Mouse (Mus musculus) mesoderm, embryonic 11.5 days (tissue): ENCODE results near the gene Vars2.

ENCODE experiments used
- DNase-seq: peaks from one replicate; pipeline ENCODE4 v3.0.0-alpha.2; 2012; ENCODE audit warnings: low read depth, low spot score

Gene Vars2

DNA sequence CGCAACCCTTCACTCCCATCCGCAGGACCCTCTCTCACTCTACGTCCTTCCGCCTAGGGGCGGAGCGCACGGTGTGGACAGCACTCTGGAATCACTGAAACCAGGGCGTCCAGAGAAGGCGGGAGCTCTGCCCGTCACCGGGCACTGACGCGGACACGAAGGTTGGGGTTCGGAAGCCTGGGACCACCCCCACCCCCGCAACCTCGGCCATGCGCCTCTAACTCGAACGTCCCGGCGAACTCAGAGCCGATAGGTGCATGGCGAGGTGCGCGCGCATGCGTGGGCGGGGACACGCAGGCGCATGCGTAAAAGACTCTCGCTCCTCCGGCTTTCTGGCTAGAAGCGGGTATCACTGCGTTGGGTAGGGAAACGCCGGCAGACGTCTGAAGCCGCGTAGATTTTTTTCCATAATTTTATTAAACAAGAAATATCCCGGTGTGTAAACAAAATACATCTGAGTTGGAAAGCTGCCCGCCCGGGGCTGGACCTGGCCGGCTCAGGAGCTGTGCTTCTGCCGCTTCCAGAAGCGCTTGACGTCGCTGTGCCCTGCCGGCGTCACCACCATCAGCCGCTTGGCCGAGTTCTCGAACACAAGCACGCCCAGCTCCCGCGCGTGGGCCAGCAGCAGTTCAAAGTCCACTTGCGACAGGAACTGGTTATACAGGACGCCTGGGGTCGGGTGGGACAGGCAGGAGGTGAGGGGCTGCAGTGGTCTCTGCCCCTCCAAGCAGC is at the start of gene Vars2:
Gene Vars2 (minus strand): TSS at position 259 of the 732 bp plus-strand sequence.
- DNase-seq, result peak; percentile 97

- DNase-seq, result no peak
These were observed 49.7 kb upstream of the Vars2 start for GRCm38 (mm10) chr17:35717080-35717479.

DNA sequence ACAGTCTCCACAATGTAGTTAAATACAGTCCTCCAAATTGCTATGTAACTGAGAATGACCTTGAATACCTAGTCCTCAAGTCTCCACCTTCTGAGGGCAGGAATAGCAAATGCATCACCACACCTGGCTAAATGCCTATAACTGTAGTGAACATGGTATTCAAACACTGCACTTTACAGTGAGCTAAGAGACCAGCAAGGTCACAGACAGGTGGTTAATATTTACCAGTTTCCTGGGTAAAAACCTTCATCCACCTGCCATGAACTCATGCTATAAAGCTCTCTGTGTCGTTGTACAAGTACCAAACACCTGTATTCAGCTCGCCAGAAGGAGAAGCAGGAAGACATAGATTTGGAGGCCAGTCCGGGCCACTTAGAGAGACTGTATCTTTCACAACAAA is 48.7 kb upstream of the Vars2 start:
- DNase-seq, result no peak

GRCm38 (mm10) chr17:35710705-35711347 is 43.4 kb upstream of the Vars2 start:
- DNase-seq, result no peak

DNA sequence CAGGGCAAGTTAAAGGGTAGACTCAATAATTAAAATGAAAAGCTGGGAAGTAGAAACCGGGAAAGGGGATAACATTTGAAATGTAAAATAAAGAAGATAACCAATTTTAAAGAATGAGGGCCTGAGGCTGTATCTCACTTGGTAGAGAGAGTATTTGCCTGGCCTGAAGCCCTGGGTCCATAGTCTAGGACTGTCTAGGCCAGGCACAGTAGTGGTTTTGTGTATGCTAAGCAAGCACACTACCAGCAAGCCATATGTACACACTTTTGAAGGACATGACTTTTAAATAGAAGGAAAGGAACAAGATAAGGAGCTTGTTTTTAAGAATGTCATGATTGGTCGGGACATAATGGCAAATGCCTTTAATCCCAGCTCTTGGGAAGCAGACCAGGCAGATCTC is 41.2 kb upstream of the Vars2 start:
- no peak for DNase-seq

DNA sequence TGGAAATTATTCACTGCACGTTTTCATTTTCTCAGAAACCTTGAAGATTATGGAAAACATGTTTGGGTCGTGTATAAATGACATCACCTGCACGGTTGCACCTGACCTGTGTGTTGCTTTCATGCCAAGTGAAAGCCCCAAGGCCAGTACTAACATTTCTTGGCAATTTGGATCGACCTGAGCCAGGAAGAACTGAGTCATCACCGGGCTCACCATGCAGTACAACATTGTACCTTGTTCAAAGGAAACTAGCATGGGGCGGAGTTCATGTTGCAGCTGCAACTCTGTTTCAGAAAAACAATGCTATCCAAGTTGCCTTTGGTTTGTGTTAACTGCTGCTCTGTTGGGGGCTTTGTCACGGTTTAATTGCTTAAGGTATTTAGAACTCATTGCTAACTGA is 40.5 kb upstream of the Vars2 start:
- DNase-seq, result no peak

GRCm38 (mm10) chr17:35705836-35706235 is 38.4 kb upstream of the Vars2 start:
- DNase-seq, result peak; percentile 44

DNA sequence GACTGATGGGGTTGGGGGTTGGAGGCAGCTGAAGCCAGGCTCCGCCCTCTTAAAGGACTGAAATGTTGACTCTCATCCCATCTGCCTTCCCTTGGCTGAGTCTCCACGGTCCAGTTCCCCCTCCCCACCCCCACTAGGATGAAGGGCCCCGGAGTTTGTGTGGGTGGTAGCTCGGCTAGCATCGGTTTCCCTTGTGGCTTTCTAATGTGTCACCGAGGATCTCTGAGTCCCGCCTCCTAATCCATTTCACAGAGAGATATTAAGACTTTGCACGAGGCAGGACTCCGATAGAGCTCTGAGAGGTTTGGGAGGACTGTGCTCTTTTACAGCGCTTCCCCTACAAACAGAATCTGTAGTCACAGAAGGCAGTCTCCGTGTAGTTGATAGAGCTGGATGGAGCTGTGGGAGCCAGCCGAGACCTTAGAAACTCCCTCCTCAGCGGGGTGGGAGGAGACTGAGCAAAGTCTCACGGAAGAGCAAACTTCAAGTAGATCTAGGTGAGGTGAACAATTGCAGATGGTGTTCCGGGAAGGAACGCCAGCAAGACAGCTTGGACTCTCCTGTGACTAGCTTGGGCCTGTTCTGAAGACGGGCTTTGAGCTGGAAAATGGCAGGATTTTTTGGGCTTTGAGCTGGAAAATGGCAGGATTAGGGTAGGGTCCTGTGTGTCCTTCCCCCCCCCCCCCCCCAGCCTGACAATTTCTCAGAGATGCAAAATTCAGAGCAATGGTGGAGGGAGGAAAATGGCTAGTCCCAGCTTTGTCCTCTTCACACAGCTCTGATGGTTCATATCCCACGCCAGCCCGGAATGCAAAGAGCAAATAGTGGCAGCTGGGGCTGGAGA is 37.5 kb upstream of the Vars2 start, which contains the start of gene Ddr1:
Gene Ddr1 (minus strand): TSS at position 1 of the 844 bp plus-strand sequence.
- DNase-seq, result peak; percentile 84

DNA sequence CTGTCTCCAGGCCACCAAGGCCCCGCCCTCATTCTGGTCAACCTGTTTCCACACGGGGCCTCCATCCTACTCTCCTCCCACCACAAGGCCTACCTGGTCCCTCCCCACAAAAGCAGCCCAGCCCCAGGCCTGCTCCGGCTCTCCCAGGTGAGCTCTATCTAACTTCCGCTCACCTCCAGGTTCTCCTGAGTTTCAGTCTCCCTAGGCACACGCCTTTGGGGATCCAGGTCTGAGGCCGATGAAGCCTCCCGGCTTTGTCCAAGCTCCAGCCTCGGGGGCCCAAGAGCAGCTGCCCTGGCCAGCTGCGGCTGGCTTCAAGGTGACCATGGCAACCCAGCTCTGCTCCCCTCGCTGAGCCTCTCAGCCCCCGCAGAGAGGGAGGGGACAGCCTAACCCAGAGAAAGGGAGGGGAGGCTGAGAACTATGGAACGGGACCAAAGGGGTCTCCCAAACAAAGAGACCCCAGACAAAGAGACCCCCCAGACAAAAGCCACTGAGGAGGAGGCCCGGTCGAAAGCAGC is 36.4 kb upstream of the Vars2 start:
- DNase-seq, result peak; percentile 91

DNA sequence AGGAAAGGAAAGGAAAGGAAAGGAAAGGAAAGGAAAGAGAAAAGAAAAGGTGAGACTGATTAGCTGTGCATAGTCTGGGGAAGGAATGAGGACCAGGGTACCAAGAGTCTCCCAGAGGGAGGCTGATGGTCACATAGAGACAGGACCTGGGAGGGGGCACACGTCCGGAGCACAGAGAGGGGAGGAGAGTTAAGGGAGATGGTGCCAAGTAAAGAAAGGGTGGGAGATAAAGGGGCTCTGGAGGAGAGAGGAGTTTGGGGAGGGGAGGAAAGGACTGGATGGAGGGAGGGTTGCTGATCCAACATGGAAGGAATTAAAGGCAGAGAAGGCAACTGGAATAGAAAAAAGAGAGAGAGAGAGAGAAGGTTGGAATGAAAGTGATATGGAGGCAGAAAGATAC is 35.7 kb upstream of the Vars2 start:
- DNase-seq, result no peak

DNA sequence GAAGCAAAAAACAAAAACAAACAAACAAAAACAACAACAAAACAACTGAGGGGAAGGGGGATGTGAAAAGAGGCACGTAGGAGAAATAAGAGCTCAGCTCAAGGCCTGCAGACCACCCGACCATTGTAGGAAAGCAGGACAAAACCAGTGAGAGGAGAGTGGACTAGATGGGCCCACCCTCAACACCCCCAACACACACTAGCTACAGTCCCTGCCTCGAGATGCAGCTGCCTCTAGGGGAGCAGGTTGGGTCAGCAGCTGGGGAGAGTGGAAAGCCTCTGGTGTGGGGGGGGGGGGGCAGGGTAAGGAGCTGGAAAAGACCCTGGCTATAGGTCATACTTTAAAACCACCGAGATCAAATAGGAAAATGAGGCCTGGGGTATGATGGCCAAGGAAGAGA is 35.2 kb upstream of the Vars2 start:
- DNase-seq, result no peak

GRCm38 (mm10) chr17:35701978-35702461 is 34.6 kb upstream of the Vars2 start:
- DNase-seq, result peak; percentile 51

DNA sequence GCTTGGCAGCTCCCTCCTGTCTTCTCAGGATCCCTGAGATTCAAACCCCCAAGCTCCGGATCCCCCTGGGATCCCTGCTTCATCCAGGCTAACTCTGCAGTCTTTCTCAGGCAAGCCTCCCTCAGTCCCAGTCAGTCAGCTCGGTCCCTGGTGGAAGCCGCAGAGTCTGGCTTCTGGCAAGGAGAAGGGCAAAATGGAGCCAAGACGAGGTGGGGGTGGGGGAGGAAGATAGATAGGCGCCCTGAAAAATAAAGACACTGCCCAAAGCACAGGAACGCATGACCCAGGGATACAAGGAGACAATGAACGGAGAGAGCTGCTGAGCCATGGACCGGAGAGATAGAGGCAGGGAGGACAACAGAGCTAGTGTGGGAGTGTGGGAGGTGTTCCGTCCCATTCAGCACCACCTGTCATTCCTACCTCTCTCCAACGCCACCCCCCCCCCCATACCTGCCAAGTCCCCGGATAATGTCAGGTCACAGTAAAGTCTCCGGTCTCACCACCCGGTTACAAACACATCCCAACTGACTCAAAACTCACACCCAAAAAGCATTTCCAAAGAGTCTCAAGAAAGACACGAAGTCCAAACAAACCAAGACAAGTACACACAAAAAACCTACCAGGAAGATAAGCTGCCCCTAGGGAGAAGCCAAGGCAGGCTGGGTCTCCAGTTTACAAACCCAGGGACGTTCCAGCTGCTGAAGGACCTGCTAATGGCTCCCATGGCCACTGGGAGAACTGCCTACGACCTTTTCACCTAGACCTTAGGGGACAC is 34.0 kb upstream of the Vars2 start:
- peak; percentile 35 for DNase-seq

- peak; percentile 38 for DNase-seq
These were observed 33.1 kb upstream of the Vars2 start for GRCm38 (mm10) chr17:35700371-35700961.

DNA sequence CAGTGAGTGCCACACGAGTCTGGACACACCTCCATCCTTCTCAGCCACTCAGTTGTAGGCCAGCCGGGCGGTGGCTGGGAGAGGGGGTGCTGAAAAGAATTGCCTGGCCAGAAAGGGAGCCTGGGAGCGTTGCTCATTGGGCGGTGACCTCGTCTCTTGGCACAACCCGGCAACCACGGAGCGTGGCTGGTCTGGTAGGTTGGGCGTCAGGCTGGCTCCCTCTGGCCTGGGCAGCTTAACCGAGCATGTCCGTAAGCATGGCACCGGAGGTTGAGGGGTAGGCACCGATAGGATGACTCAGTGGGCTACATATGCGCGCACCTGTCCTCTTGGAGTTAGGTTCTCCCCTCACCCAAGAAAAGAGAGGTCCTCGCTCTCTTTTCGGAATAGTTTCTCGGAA is 32.5 kb upstream of the Vars2 start:
- DNase-seq, result peak; percentile 52

- no peak for DNase-seq
These were observed 31.1 kb upstream of the Vars2 start for GRCm38 (mm10) chr17:35698501-35698883.

DNA sequence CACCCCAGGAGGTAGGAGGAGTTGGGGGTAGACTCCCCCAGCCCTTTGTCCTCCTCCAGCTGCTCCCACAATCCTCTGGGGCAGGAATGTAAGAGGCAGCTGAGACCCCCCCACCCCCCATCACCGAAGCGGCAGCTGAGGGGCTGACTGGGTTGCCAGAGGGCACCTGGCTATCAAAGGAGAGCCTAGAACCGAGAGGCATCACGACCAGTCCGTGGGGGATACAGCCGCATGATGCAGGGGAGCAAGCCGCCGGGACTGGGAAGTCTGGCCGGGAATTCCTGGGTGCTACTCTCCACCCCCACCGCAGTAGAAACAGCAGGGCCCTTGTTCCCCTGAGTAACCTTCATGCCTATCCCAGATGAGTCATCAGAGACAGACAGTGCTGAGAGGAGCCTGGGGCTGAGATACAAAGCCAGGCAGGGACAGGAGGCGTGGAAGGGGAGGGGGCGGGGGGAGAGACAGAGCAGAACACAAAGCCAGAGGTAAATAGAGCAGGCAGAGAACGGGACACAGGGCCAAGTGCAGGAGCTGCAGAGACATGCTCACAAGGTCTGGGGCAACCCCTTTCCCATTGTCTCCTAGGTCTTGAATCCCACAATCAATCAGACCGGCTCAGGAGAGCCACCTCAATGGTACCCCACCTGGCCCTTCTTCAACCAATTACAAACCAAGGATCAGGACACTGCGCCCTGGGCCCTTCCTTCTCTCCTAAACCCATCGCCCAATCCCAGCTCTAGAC is 30.5 kb upstream of the Vars2 start:
- peak; percentile 77 for DNase-seq

- no peak for DNase-seq
These were observed 30.0 kb upstream of the Vars2 start for GRCm38 (mm10) chr17:35697429-35697758.

GRCm38 (mm10) chr17:35696691-35697090 is 29.3 kb upstream of the Vars2 start:
- no peak for DNase-seq

- DNase-seq, result peak; percentile 52
These were observed 27.9 kb upstream of the Vars2 start for GRCm38 (mm10) chr17:35695289-35695688.
